Mouse (Mus musculus) adrenal gland, postnatal 25 days (tissue): ENCODE data around the gene Tbce. TPM values are rescaled to one million over a fixed set of nuclear protein-coding genes. Genes with fewer than 3 reads are reported as not detected.

Experiments used
- DNase-seq: peaks from one replicate; pipeline ENCODE4 v3.0.0; 2021; ENCODE audit warnings: mixed read lengths
- total RNA-seq: library from RNA; stranded (reverse); gene quantifications from 2 replicates; pipeline ENCODE4 v1.2.3, GENCODE M21; 2021

The Tbce gene
- total RNA-seq, 1 experiment from 2014 or later = 63.1 TPM

DNA sequence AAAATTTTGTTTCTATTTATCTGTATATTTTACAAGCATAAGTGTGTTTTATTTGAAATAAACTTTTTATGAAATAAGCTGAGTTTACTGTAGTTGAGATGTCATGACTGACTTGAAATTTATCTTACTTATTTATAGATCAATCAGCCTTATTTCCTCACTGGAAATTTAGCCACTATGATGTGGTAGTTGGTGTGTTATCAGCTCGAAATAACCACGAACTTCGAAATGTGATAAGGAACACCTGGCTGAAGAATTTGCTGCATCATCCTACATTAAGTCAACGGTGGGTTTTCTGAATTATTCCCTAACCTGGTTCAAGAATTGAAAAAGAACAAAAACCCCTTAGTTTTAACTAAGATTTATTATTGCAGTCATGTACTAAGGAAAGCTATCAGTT is 73.3 kb downstream of the Tbce start:
- no peak for DNase-seq

DNA sequence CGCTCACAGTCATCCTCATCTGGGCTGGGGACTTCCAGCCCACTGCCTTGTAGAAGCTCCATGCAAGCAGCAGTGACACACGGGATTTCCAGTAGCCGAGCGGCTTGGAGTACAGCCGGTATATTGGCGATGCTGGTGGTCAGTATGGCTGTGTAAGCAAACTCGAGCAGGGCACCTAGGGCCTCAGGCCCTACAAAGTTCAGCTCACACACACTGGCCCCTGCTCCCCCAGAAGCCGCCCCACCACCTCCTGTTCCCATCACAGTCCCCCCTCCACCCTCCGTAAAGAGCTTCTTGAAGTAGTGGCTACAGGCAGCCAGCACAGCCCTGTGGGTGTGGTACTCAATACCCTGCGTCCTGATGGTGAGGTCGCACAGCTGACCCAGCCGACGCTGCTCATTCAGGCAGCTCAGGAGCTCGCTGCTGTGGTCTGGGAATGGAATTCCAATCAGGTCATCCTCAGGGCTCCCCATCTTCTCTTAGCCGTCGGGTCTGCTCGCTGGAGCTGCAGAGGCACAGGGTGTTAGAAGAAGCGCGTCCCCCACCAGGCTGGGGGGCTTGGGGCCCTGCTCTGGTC is 74.0 kb downstream of the Tbce start:
- no peak for DNase-seq

DNA sequence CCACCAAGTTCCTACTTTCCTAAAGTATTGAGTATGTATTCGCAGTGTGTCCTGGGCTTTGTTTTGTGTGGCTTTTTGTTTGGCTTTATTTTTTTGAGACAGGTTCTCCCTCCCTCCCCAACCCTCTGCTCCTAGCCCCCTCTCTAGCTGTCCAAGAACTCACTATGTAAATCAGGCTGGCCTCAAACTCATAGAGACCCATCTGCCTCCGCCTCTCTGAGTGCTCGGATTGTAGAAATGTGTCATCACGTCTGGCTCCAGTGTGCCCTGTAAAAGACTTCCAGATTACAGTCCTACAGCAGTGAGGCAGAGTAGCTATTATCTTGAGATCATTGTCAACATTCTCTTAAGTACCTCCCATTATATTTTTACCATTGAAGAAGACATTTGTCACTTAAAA is 78.4 kb downstream of the Tbce start:
- DNase-seq = no peak

DNA sequence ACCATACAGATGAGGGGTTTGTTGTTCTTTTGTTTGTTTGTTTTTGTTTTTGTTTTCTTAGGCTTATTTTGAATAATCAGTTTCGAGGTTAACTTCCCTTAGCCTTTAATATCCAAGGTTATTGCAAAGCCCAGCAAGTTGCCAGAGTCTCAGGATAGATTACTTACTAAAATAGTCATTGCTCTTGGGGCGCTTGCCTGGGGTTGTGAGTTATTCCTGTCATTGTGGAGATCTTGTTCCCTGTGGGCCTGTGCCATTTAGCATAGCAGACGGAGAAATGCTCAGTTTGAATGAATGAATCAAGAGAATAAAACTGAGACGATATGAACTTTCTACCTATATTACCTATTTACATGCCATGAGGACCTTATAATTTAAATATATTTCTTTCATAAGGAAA is 79.2 kb downstream of the Tbce start:
- no peak for DNase-seq

DNA sequence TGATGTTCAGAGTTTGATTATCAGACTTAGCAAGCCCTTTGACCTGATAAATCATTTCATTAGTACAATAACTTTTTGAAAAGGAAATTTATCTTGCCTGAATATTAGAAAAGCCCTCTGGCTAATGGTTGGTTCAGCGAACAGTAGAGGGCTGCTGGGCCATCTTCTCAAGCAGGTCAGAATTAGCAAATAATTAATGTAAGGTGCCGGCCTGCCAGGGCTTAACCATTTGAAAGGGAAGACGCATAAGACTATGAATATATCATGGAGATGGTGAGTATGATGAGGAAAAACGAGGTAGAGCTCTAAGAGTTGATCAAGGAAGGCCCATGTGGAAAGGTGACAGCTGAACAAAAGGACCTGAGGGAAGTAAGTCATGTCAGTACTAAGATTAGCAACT is 82.8 kb downstream of the Tbce start:
- DNase-seq = no peak

DNA sequence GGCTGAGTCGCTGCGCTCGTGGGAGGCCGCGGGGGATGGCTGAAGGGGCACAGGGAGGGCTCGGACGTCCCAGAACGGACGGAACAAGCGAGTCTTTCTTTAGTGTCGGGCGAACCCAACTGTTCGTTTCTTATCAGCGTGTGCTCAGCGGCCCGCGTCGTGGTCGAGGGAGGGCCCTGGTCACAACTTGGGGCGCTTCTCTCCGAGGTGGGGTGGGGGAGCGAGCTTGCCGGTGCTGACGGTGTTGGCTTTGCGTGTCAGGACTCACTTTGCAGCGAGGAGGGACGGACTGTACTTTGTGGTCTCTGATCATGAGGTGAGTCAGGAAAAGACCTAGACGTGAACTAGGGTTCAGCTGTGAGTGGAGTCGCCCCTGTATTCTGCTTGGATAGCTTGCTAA is 84.5 kb downstream of the Tbce start:
- DNase-seq = peak; percentile 59

DNA sequence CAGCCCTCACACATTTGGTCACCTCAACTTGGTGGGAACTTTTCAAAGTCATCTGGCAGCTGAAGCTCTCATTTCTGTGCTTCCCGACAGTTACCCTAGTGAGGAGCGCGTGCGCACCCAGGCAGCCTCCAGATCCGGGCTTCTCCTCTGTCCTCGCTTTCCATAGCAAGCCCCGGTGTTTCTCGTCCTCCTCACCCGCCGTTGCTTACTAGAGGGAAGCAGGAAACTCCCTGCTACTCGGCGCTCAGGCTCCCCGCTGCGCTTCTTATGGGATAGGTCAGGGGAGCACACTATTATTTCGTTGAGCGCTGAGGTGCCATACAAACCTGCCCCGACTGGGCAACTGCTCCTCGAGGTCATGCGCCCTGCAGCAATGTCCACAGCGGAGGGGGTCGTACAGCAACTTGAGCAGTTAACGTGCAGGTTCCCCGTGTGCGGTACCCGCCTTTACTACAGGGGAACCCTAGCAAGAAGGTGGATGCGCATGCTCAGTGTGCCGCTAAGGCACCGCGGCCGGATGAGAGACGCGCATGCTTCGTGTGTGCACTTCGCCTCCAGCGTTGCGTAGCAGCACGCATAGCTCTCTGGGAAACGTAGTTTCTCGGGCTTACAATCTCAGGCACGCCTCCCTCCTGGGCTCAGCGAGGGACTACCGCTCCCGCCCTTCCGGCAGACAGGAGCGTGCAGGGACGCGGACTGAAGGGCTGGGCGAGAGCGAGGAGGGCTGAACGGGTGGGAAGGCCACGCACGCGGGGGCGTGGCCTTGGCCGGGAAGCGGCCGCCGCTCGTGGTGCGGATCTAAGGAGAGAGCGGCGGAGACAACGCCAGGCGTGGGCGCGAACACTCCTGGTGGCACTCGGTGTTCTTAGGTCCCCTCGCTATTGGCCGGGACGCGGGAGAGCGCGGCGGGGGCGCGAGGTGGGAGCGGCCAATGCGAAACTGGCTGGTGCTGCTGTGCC is 85.3 kb downstream of the Tbce start, which contains the start of gene B3galnt2:
B3galnt2 (plus strand) TSS at position 596 of the 959 bp plus-strand sequence.
- DNase-seq = peak; percentile 91

Other genes starting within 250 kb of the Tbce start
- 25.6 and 26.0 TPM in 2 replicates for gene B3galnt2, start 85.2 kb downstream of the Tbce start, total RNA-seq
- gene Arid4b, start 23.6 kb upstream of the Tbce start, total RNA-seq = 39.6 and 49.6 TPM in 2 replicates
- gene Ggps1, start 23.9 kb upstream of the Tbce start, total RNA-seq = 38.0 and 40.1 TPM in 2 replicates